Mouse (Mus musculus): ENCODE results near the gene Gprc5c. TPM values are rescaled to one million over a fixed set of nuclear protein-coding genes. Genes with fewer than 3 reads are reported as not detected.

Gprc5c gene
- total and polyA plus RNA-seq, 3 experiments: not detected

- Histone ChIP-seq H3K36me3 (ENCODE audit: control insufficient read depth in 1 of 2, insufficient read depth in 2 of 2, low read length in 2 of 2) (no peaks in the 10 kb centered on the region), H3K27ac (ENCODE audit: control insufficient read depth, low read depth, low read length) (no peak overlapping the region), H3K79me2 (ENCODE audit: control insufficient read depth, insufficient read depth, low read length, poor library complexity) (no peaks in the 10 kb centered on the region), H3K27me3 (ENCODE audit: control insufficient read depth in 1 of 2, insufficient read depth in 2 of 2, low read length in 2 of 2) (no peaks in the 10 kb centered on the region), H3K9me3 (replicated peaks; ENCODE audit: insufficient read depth, low read length) (peaks cover 2% of the 10 kb centered on the region; the same call in 1 of the 2 replicates), H3K9ac (ENCODE audit: control insufficient read depth, low read depth, low read length, poor library complexity, severe bottlenecking) (no peak overlapping the region), H3K4me1 (ENCODE audit: control insufficient read depth in 1 of 2, insufficient read depth in 2 of 2, low read length in 2 of 2) (no peaks in the 10 kb centered on the region), H3K4me3 (ENCODE audit: control insufficient read depth in 1 of 2, insufficient read depth in 1 of 2, low read depth in 2 of 2, low read length in 2 of 2) (no peak overlapping the region)
- TF ChIP-seq KAT2A (conservative IDR thresholded peaks at IDR 0.05; ENCODE audit: low read depth, low read length) (no peak), MAFK (IDR thresholded peaks at IDR 0.05; ENCODE audit: borderline replicate concordance, low read depth, low read length) (no peak), HCFC1 (IDR thresholded peaks at IDR 0.05; ENCODE audit: low read depth, low read length) (no peak), ELF1 (IDR thresholded peaks at IDR 0.05; ENCODE audit: low read depth, low read length) (no peak), MEF2A (IDR thresholded peaks at IDR 0.05; ENCODE audit: extremely low read depth, insufficient replicate concordance, low read depth, low read length, poor library complexity, severe bottlenecking) (no peak), ZMIZ1 (IDR thresholded peaks at IDR 0.05; ENCODE audit: low read depth, low read length) (no peak), RCOR1 (IDR thresholded peaks at IDR 0.05; ENCODE audit: low read depth, low read length) (no peak), POLR2A (IDR thresholded peaks at IDR 0.05; ENCODE audit: control insufficient read depth in 1 of 2, insufficient read depth in 1 of 2, low read depth in 1 of 2, low read length in 2 of 2, poor library complexity in 1 of 2) (no peak)
- no peak for DNase-seq (ENCODE audit: low read depth, low spot score)
Measured at GRCm38 (mm10) chr11:114867361-114868235, 16.6 kb downstream of the Gprc5c start.

GRCm38 (mm10) chr11:114868280-114868679, 17.3 kb downstream of the Gprc5c start:
- DNase-seq (ENCODE audit: low read depth, low spot score): no peak
- Histone ChIP-seq H3K4me1 (ENCODE audit: control insufficient read depth in 1 of 2, insufficient read depth in 2 of 2, low read length in 2 of 2) (no peaks in the 10 kb centered on the region), H3K9ac (ENCODE audit: control insufficient read depth, low read depth, low read length, poor library complexity, severe bottlenecking) (no peak overlapping the region), H3K9me3 (replicated peaks; ENCODE audit: insufficient read depth, low read length) (peaks cover 2% of the 10 kb centered on the region; the same call in 1 of the 2 replicates), H3K79me2 (ENCODE audit: control insufficient read depth, insufficient read depth, low read length, poor library complexity) (no peaks in the 10 kb centered on the region), H3K27me3 (ENCODE audit: control insufficient read depth in 1 of 2, insufficient read depth in 2 of 2, low read length in 2 of 2) (no peaks in the 10 kb centered on the region), H3K27ac (ENCODE audit: control insufficient read depth, low read depth, low read length) (no peak overlapping the region), H3K4me3 (ENCODE audit: control insufficient read depth in 1 of 2, insufficient read depth in 1 of 2, low read depth in 2 of 2, low read length in 2 of 2) (no peak overlapping the region), H3K36me3 (ENCODE audit: control insufficient read depth in 1 of 2, insufficient read depth in 2 of 2, low read length in 2 of 2) (no peaks in the 10 kb centered on the region)
- no peak for TF ChIP-seq TAL1 (IDR thresholded peaks at IDR 0.05; ENCODE audit: low read length)
- TF ChIP-seq MAZ (IDR thresholded peaks at IDR 0.05; ENCODE audit: low read depth, low read length): no peak

- Histone ChIP-seq H3K79me2 (ENCODE audit: control insufficient read depth, insufficient read depth, low read length, poor library complexity) (no peaks in the 10 kb centered on the region), H3K9ac (ENCODE audit: control insufficient read depth, low read depth, low read length, poor library complexity, severe bottlenecking) (no peak overlapping the region), H3K9me3 (replicated peaks; ENCODE audit: insufficient read depth, low read length) (peaks cover under 1% of the 10 kb centered on the region; the same call in 1 of the 2 replicates), H3K36me3 (ENCODE audit: control insufficient read depth in 1 of 2, insufficient read depth in 2 of 2, low read length in 2 of 2) (no peaks in the 10 kb centered on the region), H3K27me3 (ENCODE audit: control insufficient read depth in 1 of 2, insufficient read depth in 2 of 2, low read length in 2 of 2) (no peaks in the 10 kb centered on the region), H3K4me3 (ENCODE audit: control insufficient read depth in 1 of 2, insufficient read depth in 1 of 2, low read depth in 2 of 2, low read length in 2 of 2) (no peak overlapping the region), H3K27ac (ENCODE audit: control insufficient read depth, low read depth, low read length) (no peak overlapping the region), H3K4me1 (ENCODE audit: control insufficient read depth in 1 of 2, insufficient read depth in 2 of 2, low read length in 2 of 2) (no peaks in the 10 kb centered on the region)
- no peak for DNase-seq (ENCODE audit: low read depth, low spot score)
- TF ChIP-seq POLR2AphosphoS5 (IDR thresholded peaks at IDR 0.05; ENCODE audit: borderline replicate concordance, low read depth, low read length): no peak
- no peak for TF ChIP-seq ZC3H11A (IDR thresholded peaks at IDR 0.05; ENCODE audit: low read depth, low read length)
- no peak for TF ChIP-seq MXI1 (IDR thresholded peaks at IDR 0.05; ENCODE audit: low read depth, low read length)
- no peak for TF ChIP-seq HCFC1 (IDR thresholded peaks at IDR 0.05; ENCODE audit: low read depth, low read length)
- TF ChIP-seq UBTF (IDR thresholded peaks at IDR 0.05; ENCODE audit: borderline replicate concordance, insufficient read depth, low read depth, low read length): no peak
- TF ChIP-seq GATA1 (IDR thresholded peaks at IDR 0.05; ENCODE audit: low read depth, low read length): no peak
- TF ChIP-seq USF2 (IDR thresholded peaks at IDR 0.05; ENCODE audit: borderline replicate concordance in 1 of 2, insufficient read depth in 1 of 2, low read depth in 1 of 2, low read length in 2 of 2): no peak
- no peak for TF ChIP-seq RAD21 (IDR thresholded peaks at IDR 0.05; ENCODE audit: low read depth, low read length)
- no peak for TF ChIP-seq MYC (IDR thresholded peaks at IDR 0.05; ENCODE audit: low read depth, low read length)
- no peak for TF ChIP-seq POLR2A (IDR thresholded peaks at IDR 0.05; ENCODE audit: control insufficient read depth in 1 of 2, insufficient read depth in 1 of 2, low read depth in 1 of 2, low read length in 2 of 2, poor library complexity in 1 of 2)
- no peak for TF ChIP-seq SMC3 (IDR thresholded peaks at IDR 0.05; ENCODE audit: low read depth, low read length)
- TF ChIP-seq USF1 (IDR thresholded peaks at IDR 0.05; ENCODE audit: low read depth, low read length): no peak
- no peak for TF ChIP-seq ZNF384 (IDR thresholded peaks at IDR 0.05; ENCODE audit: low read depth, low read length)
- TF ChIP-seq TAL1 (IDR thresholded peaks at IDR 0.05; ENCODE audit: low read length): no peak
- no peak for TF ChIP-seq E2F4 (IDR thresholded peaks at IDR 0.05; ENCODE audit: borderline replicate concordance, low read depth, low read length)
- TF ChIP-seq RCOR1 (IDR thresholded peaks at IDR 0.05; ENCODE audit: low read depth, low read length): no peak
- TF ChIP-seq MEF2A (IDR thresholded peaks at IDR 0.05; ENCODE audit: extremely low read depth, insufficient replicate concordance, low read depth, low read length, poor library complexity, severe bottlenecking): no peak
Measured at GRCm38 (mm10) chr11:114869787-114870186, 18.8 kb downstream of the Gprc5c start.
